Mouse (Mus musculus) MEL (cell line): ENCODE measurements at regions not wholly inside any gene's neighbourhood (a gene's known extent, or its start where the extent isn't known, plus 50 kb on each side); places are given as distances from the start of the nearest gene placed in this dataset.

Experiments
- DNase-seq: peaks from one replicate; pipeline ENCODE4 v3.0.0; 2011; ENCODE audit warnings: low read depth, low spot score
- H3K27ac ChIP-seq: 2 replicates; pipeline ENCODE4 v1.5.1; 2012; ENCODE audit warnings: low read depth, mild to moderate bottlenecking, control low read depth, low read length, moderate library complexity; ENCODE audit not compliant: control insufficient read depth
- H3K27me3 ChIP-seq, 2 experiments: fragments of 150-350 bp in 1 of 2; sonication (generic) in 1 of 2; 2 replicates each; pipeline ENCODE4 v1.6.1; 2012; ENCODE audit warnings: low read length in 2 of 2, mild to moderate bottlenecking in 2 of 2, improper control_type of control experiment in 1 of 2, moderate library complexity in 1 of 2; ENCODE audit not compliant: insufficient read depth in 2 of 2, control insufficient read depth in 1 of 2
- H3K36me3 ChIP-seq, 2 experiments: 2 replicates each; pipeline ENCODE4 v1.6.1; 2012 to 2014; ENCODE audit warnings: low read length in 2 of 2, improper control_type of control experiment in 1 of 2, inconsistent platforms in 1 of 2, mild to moderate bottlenecking in 1 of 2; ENCODE audit not compliant: insufficient read depth in 2 of 2, control insufficient read depth in 1 of 2
- H3K4me1 ChIP-seq, 2 experiments: fragments of 150-350 bp in 1 of 2; sonication (generic) in 1 of 2; 2 replicates each; pipeline ENCODE4 v1.6.1; 2012; ENCODE audit warnings: low read length in 2 of 2, improper control_type of control experiment in 1 of 2, mild to moderate bottlenecking in 1 of 2; ENCODE audit not compliant: insufficient read depth in 2 of 2, control insufficient read depth in 1 of 2
- H3K4me3 ChIP-seq, 2 experiments: fragments of 150-350 bp in 1 of 2; sonication (generic) in 1 of 2; 2 replicates each; pipeline ENCODE4 v1.5.1; 2012; ENCODE audit warnings: low read depth in 2 of 2, low read length in 2 of 2, mild to moderate bottlenecking in 2 of 2, moderate library complexity in 2 of 2, control low read depth in 1 of 2, improper control_type of control experiment in 1 of 2; ENCODE audit not compliant: control insufficient read depth in 1 of 2, insufficient read depth in 1 of 2
- H3K79me2 ChIP-seq: 2 replicates; pipeline ENCODE4 v1.6.1; 2012; ENCODE audit warnings: mild to moderate bottlenecking, low read length, moderate library complexity; ENCODE audit not compliant: control insufficient read depth, poor library complexity, insufficient read depth
- H3K9ac ChIP-seq: 2 replicates; pipeline ENCODE4 v1.6.1; 2012; ENCODE audit warnings: low read depth, mild to moderate bottlenecking, control low read depth, low read length, moderate library complexity; ENCODE audit not compliant: control insufficient read depth, poor library complexity, severe bottlenecking
- H3K9me3 ChIP-seq: fragments of 150-350 bp; sonication (generic); replicated peaks from 2 replicates; pipeline ENCODE4 v1.6.1; 2012; ENCODE audit warnings: mild to moderate bottlenecking, low read length, improper control_type of control experiment, moderate library complexity; ENCODE audit not compliant: insufficient read depth
- BHLHE40 ChIP-seq: IDR thresholded peaks from 2 replicates; pipeline ENCODE4 v1.6.1; 2012; ENCODE audit warnings: low read depth, mild to moderate bottlenecking, inconsistent platforms, low read length, improper control_type of control experiment, borderline replicate concordance
- CHD1 ChIP-seq: IDR thresholded peaks from 2 replicates; pipeline ENCODE4 v1.6.1; 2012; ENCODE audit warnings: low read depth, mild to moderate bottlenecking, inconsistent platforms, low read length, improper control_type of control experiment
- E2F4 ChIP-seq: IDR thresholded peaks from 2 replicates; pipeline ENCODE4 v1.6.1; 2011; ENCODE audit warnings: low read depth, low read length, improper control_type of control experiment, borderline replicate concordance
- ETS1 ChIP-seq: IDR thresholded peaks from 2 replicates; pipeline ENCODE4 v1.6.1; 2012; ENCODE audit warnings: low read depth, mild to moderate bottlenecking, inconsistent platforms, low read length, improper control_type of control experiment, moderate library complexity
- GABPA ChIP-seq: IDR thresholded peaks from 2 replicates; pipeline ENCODE4 v1.6.1; 2012; ENCODE audit warnings: low read depth, mild to moderate bottlenecking, inconsistent platforms, low read length, improper control_type of control experiment, moderate library complexity
- GATA1 ChIP-seq: IDR thresholded peaks from 2 replicates; pipeline ENCODE4 v1.6.1; 2011; ENCODE audit warnings: low read depth, low read length, improper control_type of control experiment
- HCFC1 ChIP-seq: IDR thresholded peaks from 2 replicates; pipeline ENCODE4 v1.6.1; 2012; ENCODE audit warnings: low read depth, mild to moderate bottlenecking, inconsistent platforms, low read length, improper control_type of control experiment, moderate library complexity
- KAT2A ChIP-seq: conservative IDR thresholded peaks from 2 replicates; pipeline ENCODE4 v1.6.1; 2012; ENCODE audit warnings: low read depth, low read length, improper control_type of control experiment, inconsistent platforms
- MAX ChIP-seq: IDR thresholded peaks from 2 replicates; pipeline ENCODE4 v1.6.1; 2011; ENCODE audit warnings: low read length, improper control_type of control experiment
- MEF2A ChIP-seq: IDR thresholded peaks from 2 replicates; pipeline ENCODE4 v1.6.1; 2014; ENCODE audit warnings: low read depth, mild to moderate bottlenecking, inconsistent platforms, low read length, improper control_type of control experiment; ENCODE audit not compliant: poor library complexity, insufficient replicate concordance, severe bottlenecking; ENCODE audit errors: extremely low read depth
- MXI1 ChIP-seq: IDR thresholded peaks from 2 replicates; pipeline ENCODE4 v1.6.1; 2011; ENCODE audit warnings: mild to moderate bottlenecking, low read depth, low read length, improper control_type of control experiment
- MYB ChIP-seq: IDR thresholded peaks from 2 replicates; pipeline ENCODE4 v1.6.1; 2011; ENCODE audit warnings: mild to moderate bottlenecking, low read depth, low read length, improper control_type of control experiment
- MYC ChIP-seq: IDR thresholded peaks from 2 replicates; pipeline ENCODE4 v1.6.1; 2011; ENCODE audit warnings: low read depth, mild to moderate bottlenecking, low read length, improper control_type of control experiment, moderate library complexity
- NELFE ChIP-seq: IDR thresholded peaks from 2 replicates; pipeline ENCODE4 v1.6.1; 2011; ENCODE audit warnings: low read depth, low read length, improper control_type of control experiment
- POLR2A ChIP-seq, 2 experiments: IDR thresholded peaks; 2 replicates each; pipeline ENCODE4 v1.6.1; 2011 to 2012; ENCODE audit warnings: low read length in 2 of 2, mild to moderate bottlenecking in 2 of 2, control low read depth in 1 of 2, improper control_type of control experiment in 1 of 2, low read depth in 1 of 2, moderate library complexity in 1 of 2; ENCODE audit not compliant: control insufficient read depth in 1 of 2, insufficient read depth in 1 of 2, poor library complexity in 1 of 2
- POLR2AphosphoS5 ChIP-seq: IDR thresholded peaks from 2 replicates; pipeline ENCODE4 v1.6.1; 2012; ENCODE audit warnings: low read depth, borderline replicate concordance, mild to moderate bottlenecking, inconsistent platforms, low read length, moderate library complexity, mixed read lengths
- RAD21 ChIP-seq: IDR thresholded peaks from 2 replicates; pipeline ENCODE4 v1.6.1; 2011; ENCODE audit warnings: mild to moderate bottlenecking, low read depth, low read length, improper control_type of control experiment
- SMC3 ChIP-seq: IDR thresholded peaks from 2 replicates; pipeline ENCODE4 v1.6.1; 2011; ENCODE audit warnings: low read depth, low read length, improper control_type of control experiment
- TAL1 ChIP-seq: IDR thresholded peaks from 2 replicates; pipeline ENCODE4 v1.6.1; 2012; ENCODE audit warnings: mild to moderate bottlenecking, inconsistent platforms, low read length, moderate library complexity, mixed read lengths
- TBP ChIP-seq: IDR thresholded peaks from 2 replicates; pipeline ENCODE4 v1.8.0; 2011; ENCODE audit warnings: low read depth, low read length, improper control_type of control experiment
- UBTF ChIP-seq: IDR thresholded peaks from 2 replicates; pipeline ENCODE4 v1.6.1; 2012; ENCODE audit warnings: low read depth, mild to moderate bottlenecking, inconsistent platforms, low read length, improper control_type of control experiment, moderate library complexity, borderline replicate concordance; ENCODE audit not compliant: insufficient read depth
- USF1 ChIP-seq: IDR thresholded peaks from 2 replicates; pipeline ENCODE4 v1.6.1; 2014; ENCODE audit warnings: low read depth, mild to moderate bottlenecking, inconsistent platforms, low read length, improper control_type of control experiment, moderate library complexity
- USF2 ChIP-seq, 2 experiments: IDR thresholded peaks; 2 replicates each; pipeline ENCODE4 v1.6.1; 2011 to 2012; ENCODE audit warnings: improper control_type of control experiment in 2 of 2, low read length in 2 of 2, borderline replicate concordance in 1 of 2, inconsistent platforms in 1 of 2, low read depth in 1 of 2, mild to moderate bottlenecking in 1 of 2; ENCODE audit not compliant: insufficient read depth in 1 of 2
- ZMIZ1 ChIP-seq: IDR thresholded peaks from 2 replicates; pipeline ENCODE4 v1.6.1; 2012; ENCODE audit warnings: low read depth, mild to moderate bottlenecking, inconsistent platforms, low read length, improper control_type of control experiment, moderate library complexity

- Histone ChIP-seq H3K27me3 (no peaks in the 10 kb centered on the region; a peak in 1 of 4 replicates), H3K9ac (no peak overlapping the region), H3K4me1 (no peaks in the 10 kb centered on the region), H3K4me3 (no peak overlapping the region), H3K36me3 (no peaks in the 10 kb centered on the region), H3K9me3 (no peaks in the 10 kb centered on the region), H3K27ac (no peak overlapping the region), H3K79me2 (no peaks in the 10 kb centered on the region)
- no peak for DNase-seq
- no peak for TF ChIP-seq SMC3
- TF ChIP-seq MAX = no peak
- no peak for TF ChIP-seq POLR2AphosphoS5
- no peak for TF ChIP-seq MYC
- no peak for TF ChIP-seq TAL1
- no peak for TF ChIP-seq MEF2A
- TF ChIP-seq MYB = no peak
- no peak for TF ChIP-seq USF2 (IDR thresholded peaks at IDR 0.05; ENCODE audit: borderline replicate concordance in 1 of 2, insufficient read depth in 1 of 2, low read depth in 1 of 2, low read length in 2 of 2)
- TF ChIP-seq KAT2A = no peak
- TF ChIP-seq E2F4 = no peak
- no peak for TF ChIP-seq NELFE
- TF ChIP-seq, all 39 proteins: peak for 0
Observed at GRCm38 (mm10) chr11:19475068-19475786, 448.9 kb upstream of the Spred2 start.

GRCm38 (mm10) chr11:19493089-19493756 is 431.0 kb upstream of the Spred2 start:
- no peak overlapping the region for H3K9ac ChIP-seq

More at GRCm38 (mm10) chr11:19493089-19493756, 431.0 kb upstream of the Spred2 start:
- DNase-seq = no peak
- Histone ChIP-seq H3K4me1 (no peaks in the 10 kb centered on the region), H3K4me3 (no peak overlapping the region), H3K27me3 (no peaks in the 10 kb centered on the region; a peak in 3 of 4 replicates), H3K36me3 (no peaks in the 10 kb centered on the region), H3K9me3 (no peaks in the 10 kb centered on the region), H3K27ac (no peak overlapping the region), H3K79me2 (no peaks in the 10 kb centered on the region)
- TF ChIP-seq MXI1 (no peak), BHLHE40 (no peak), MYC (no peak), MAX (no peak), ZMIZ1 (no peak), CHD1 (no peak), UBTF (no peak), TBP (no peak), GABPA (no peak), RAD21 (no peak), MEF2A (no peak), HCFC1 (no peak), POLR2AphosphoS5 (no peak), USF1 (no peak), POLR2A (IDR thresholded peaks at IDR 0.05; ENCODE audit: control insufficient read depth in 1 of 2, insufficient read depth in 1 of 2, low read depth in 1 of 2, low read length in 2 of 2, poor library complexity in 1 of 2) (no peak), USF2 (IDR thresholded peaks at IDR 0.05; ENCODE audit: borderline replicate concordance in 1 of 2, insufficient read depth in 1 of 2, low read depth in 1 of 2, low read length in 2 of 2) (no peak), ETS1 (no peak), GATA1 (no peak)
